7 mouse cellular contexts compared by ENCODE assay signal in genomic region chr17:56040857-56041163, GRCm38 (mm10). TPM values are rescaled to one million over a fixed set of nuclear protein-coding genes. Genes with fewer than 3 reads are reported as not detected.
DNase-seq lines count a peak whose midpoint lies in the region; ATAC-seq and TF ChIP-seq lines count a peak whose summit lies in the region.

No protein-coding gene starts in this region.

- no peaks in the 10 kb centered on the region for H3K27me3 ChIP-seq in C2C12 (ENCODE audit: control insufficient read depth, insufficient read depth, insufficient read length)
- H3K27me3 ChIP-seq in forebrain, embryonic 13.5 days = no peaks in the 10 kb centered on the region
- H3K27me3 ChIP-seq in liver, embryonic 12.5 days (replicated peaks) = no peaks in the 10 kb centered on the region

- H3K79me3 ChIP-seq in C2C12 (ENCODE audit: low read depth) = peaks cover 53% of the 10 kb centered on the region

- no peak for TF ChIP-seq CTCF in C2C12 (IDR thresholded peaks at IDR 0.05; ENCODE audit: control insufficient read depth, insufficient read depth, insufficient read length)
- TF ChIP-seq CTCF in lung, adult 2 months (IDR thresholded peaks at IDR 0.05; ENCODE audit: insufficient read depth, low read length) = no peak

- H3K9ac ChIP-seq in forebrain, embryonic 13.5 days = peak overlapping the region; percentile 84
- peak overlapping the region; percentile 94 for H3K9ac ChIP-seq in liver, embryonic 12.5 days

- H3K9me3 ChIP-seq in forebrain, embryonic 13.5 days (replicated peaks) = no peaks in the 10 kb centered on the region
- H3K9me3 ChIP-seq in liver, embryonic 12.5 days (replicated peaks) = no peaks in the 10 kb centered on the region

- H3K27ac ChIP-seq in forebrain, embryonic 13.5 days = no peak overlapping the region
- peak overlapping the region; percentile 93 for H3K27ac ChIP-seq in liver, embryonic 12.5 days

- H3K36me3 ChIP-seq in C2C12 (ENCODE audit: control insufficient read depth, insufficient read depth) = peaks cover 35% of the 10 kb centered on the region
- peaks cover 21% of the 10 kb centered on the region for H3K36me3 ChIP-seq in forebrain, embryonic 13.5 days (ENCODE audit: poor library complexity, severe bottlenecking)
- H3K36me3 ChIP-seq in liver, embryonic 12.5 days = peaks cover 39% of the 10 kb centered on the region

- TF ChIP-seq POLR2A in lung, adult 2 months (IDR thresholded peaks at IDR 0.05; ENCODE audit: borderline replicate concordance, extremely low read depth, low read depth, low read length) = no peak

- peaks cover 30% of the 10 kb centered on the region for H3K4me1 ChIP-seq in forebrain, embryonic 13.5 days
- peaks cover 40% of the 10 kb centered on the region for H3K4me1 ChIP-seq in liver, embryonic 12.5 days
- peaks cover 2% of the 10 kb centered on the region; the same call in 1 of the 2 replicates for H3K4me1 ChIP-seq in lung, adult 2 months (ENCODE audit: control insufficient read depth, insufficient read depth, low read length)

- DNase-seq in A20 (ENCODE audit: low read depth, low spot score) = peak; percentile 30
- DNase-seq in cerebellum, postnatal 4 days (ENCODE audit: low spot score in 2 of 2) = no peak
- DNase-seq in frontal cortex, postnatal 36 days (ENCODE audit: low spot score in 2 of 2) = no peak
- no peak for DNase-seq in lung, adult 2 months

- H3K4me3 ChIP-seq in C2C12 (ENCODE audit: insufficient read depth, poor library complexity, severe bottlenecking) = peak overlapping the region; percentile 95
- peak overlapping the region; percentile 79 for H3K4me3 ChIP-seq in forebrain, embryonic 13.5 days
- H3K4me3 ChIP-seq in liver, embryonic 12.5 days = peak overlapping the region; percentile 91
- H3K4me3 ChIP-seq in lung, adult 2 months (replicated peaks; ENCODE audit: extremely low read depth, low read depth, low read length) = no peak overlapping the region

- peak overlapping the region; percentile 88 for H3K4me2 ChIP-seq in forebrain, embryonic 13.5 days
- peak overlapping the region; percentile 84 for H3K4me2 ChIP-seq in liver, embryonic 12.5 days

- no peak for ATAC-seq in forebrain, embryonic 13.5 days
- ATAC-seq in liver, embryonic 12.5 days = no peak

- peaks cover 62% of the 10 kb centered on the region for H3K79me2 ChIP-seq in C2C12 (ENCODE audit: control insufficient read depth, insufficient read depth)

- WGBS in forebrain, embryonic 13.5 days = under 1% methylated on average over 12 of the region's 12 CpGs
- 2% methylated on average over 12 of the region's 12 CpGs for WGBS in liver, embryonic 12.5 days (ENCODE audit: insufficient replicate concordance)
- WGBS in lung, adult 2 months = 1% methylated on average over 12 of the region's 12 CpGs

- peak overlapping the region; percentile 66 for H3ac ChIP-seq in C2C12 (ENCODE audit: control insufficient read depth, insufficient read length, low read depth)

TF ChIP-seq in C2C12, 6 proteins besides CTCF, POLR2A, EP300 and RAD21:
- TF ChIP-seq FOSL1 (IDR thresholded peaks at IDR 0.05; ENCODE audit: insufficient read depth, low read length, poor library complexity, severe bottlenecking) (no peak), MAX (IDR thresholded peaks at IDR 0.05) (no peak), MYOG (IDR thresholded peaks at IDR 0.05; ENCODE audit: control insufficient read depth, extremely low read depth, insufficient read length) (no peak)

RNA-seq across cellular contexts. Expression of gene Chaf1a, which starts 0.6 kb away (rescaled TPM):
- 39.9 TPM for polyA plus RNA-seq in C2C12 (2012; fragmentation: generic; extraction: Trizol)
- polyA plus RNA-seq in forebrain, embryonic 13.5 days (2015; fragmentation: Nextera tagmentation; extraction: Ambion mirVana) = 22.0 and 26.7 TPM in 2 replicates
- polyA plus RNA-seq in liver, embryonic 12.5 days (2016; fragmentation: Nextera tagmentation; extraction: Ambion mirVana) = 34.3 and 37.6 TPM in 2 replicates
- polyA plus RNA-seq in lung, adult 2 months (2012; rRNA removed) = 1.6 and 2.3 TPM in 2 replicates

RNA-seq across cellular contexts. Expression of gene Sh3gl1, which starts 4.4 kb away (rescaled TPM):
- polyA plus RNA-seq in C2C12 (2012; fragmentation: generic; extraction: Trizol) = 83.9 TPM
- polyA plus RNA-seq in forebrain, embryonic 13.5 days (2015; fragmentation: Nextera tagmentation; extraction: Ambion mirVana) = 116 and 127 TPM in 2 replicates
- 66.4 and 67.9 TPM in 2 replicates for polyA plus RNA-seq in liver, embryonic 12.5 days (2016; fragmentation: Nextera tagmentation; extraction: Ambion mirVana)
- 72.8 and 74.1 TPM in 2 replicates for polyA plus RNA-seq in lung, adult 2 months (2012; rRNA removed)

RNA-seq across cellular contexts. Expression of gene Ubxn6, which starts 34.0 kb away (rescaled TPM):
- 40.4 TPM for polyA plus RNA-seq in C2C12 (2012; fragmentation: generic; extraction: Trizol)
- 68.7 and 68.8 TPM in 2 replicates for polyA plus RNA-seq in forebrain, embryonic 13.5 days (2015; fragmentation: Nextera tagmentation; extraction: Ambion mirVana)
- polyA plus RNA-seq in liver, embryonic 12.5 days (2016; fragmentation: Nextera tagmentation; extraction: Ambion mirVana) = 15.8 and 17.9 TPM in 2 replicates
- 59.3 and 69.3 TPM in 2 replicates for polyA plus RNA-seq in lung, adult 2 months (2012; rRNA removed)

RNA-seq across cellular contexts. Expression of gene Mpnd, which starts 35.3 kb away (rescaled TPM):
- 55.4 TPM for polyA plus RNA-seq in C2C12 (2012; fragmentation: generic; extraction: Trizol)
- 168 TPM in 2 replicates for polyA plus RNA-seq in forebrain, embryonic 13.5 days (2015; fragmentation: Nextera tagmentation; extraction: Ambion mirVana)
- 27.4 and 29.1 TPM in 2 replicates for polyA plus RNA-seq in liver, embryonic 12.5 days (2016; fragmentation: Nextera tagmentation; extraction: Ambion mirVana)
- 99.7 and 103 TPM in 2 replicates for polyA plus RNA-seq in lung, adult 2 months (2012; rRNA removed)

RNA-seq across cellular contexts. Expression of gene Stap2, which starts 35.4 kb away (rescaled TPM):
- polyA plus RNA-seq in C2C12 (2012; fragmentation: generic; extraction: Trizol) = 0.48 TPM
- polyA plus RNA-seq in forebrain, embryonic 13.5 days (2015; fragmentation: Nextera tagmentation; extraction: Ambion mirVana) = 3.9 and 4.8 TPM in 2 replicates
- 1.8 and 2.1 TPM in 2 replicates for polyA plus RNA-seq in liver, embryonic 12.5 days (2016; fragmentation: Nextera tagmentation; extraction: Ambion mirVana)
- polyA plus RNA-seq in lung, adult 2 months (2012; rRNA removed) = 53.4 and 60.4 TPM in 2 replicates
